Mouse (Mus musculus) stomach, postnatal 0 days (tissue): Measurements from ENCODE around the gene Hc.

Source experiments
- CTCF ChIP-seq: IDR thresholded peaks from 2 replicates; pipeline ENCODE4 v1.5.1; 2016; ENCODE audit warnings: antibody characterized with exemption, low read depth, mild to moderate bottlenecking, moderate library complexity
- EP300 ChIP-seq: optimal IDR thresholded peaks from 2 replicates; pipeline ENCODE3; 2016; ENCODE audit warnings: antibody characterized with exemption

- TF ChIP-seq CTCF (no peak), EP300 (no peak)
These were observed 79.0 kb downstream of the Hc start for GRCm38 (mm10) chr2:34982096-34982724.
